Mouse (Mus musculus): ENCODE results near the gene Kifc1. TPM values are rescaled to one million over a fixed set of nuclear protein-coding genes. Genes with fewer than 3 reads are reported as not detected.
A peak's percentile ranks its signal among the peaks of the same experiment; 100 is the strongest.

The Kifc1 gene
- total RNA-seq, 1 experiment, result 149 TPM

DNA sequence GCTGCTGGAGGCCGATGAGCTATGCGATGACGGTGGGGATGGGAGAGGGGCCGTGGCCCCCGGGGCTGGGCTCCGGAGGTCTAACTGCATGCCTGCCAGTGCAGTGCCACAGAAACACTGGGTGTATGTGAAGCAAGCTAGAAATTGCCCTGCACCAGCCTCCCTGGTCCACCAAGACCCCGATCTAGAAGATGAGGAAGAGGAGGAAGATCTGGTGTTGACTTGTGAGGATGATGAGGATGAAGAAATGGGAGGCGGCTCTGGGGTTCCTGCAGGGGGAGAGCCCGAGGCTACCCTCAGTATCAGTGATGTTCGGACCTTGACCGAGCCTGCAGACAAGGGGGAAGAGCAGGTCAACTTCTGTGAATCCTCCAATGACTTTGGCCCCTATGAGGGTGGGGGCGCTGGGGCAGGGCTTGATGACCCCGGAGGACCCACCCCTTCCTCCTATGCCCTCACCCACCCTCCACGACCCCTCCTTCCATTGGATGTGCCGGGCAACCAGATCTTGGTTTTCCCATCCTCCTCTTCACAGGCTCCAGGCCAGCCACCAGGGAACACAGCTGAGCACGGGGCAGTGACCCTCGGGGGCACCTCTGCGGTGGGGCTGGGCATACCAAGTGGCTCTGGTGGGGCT, 27.3 kb upstream of the Kifc1 start:
- TF ChIP-seq HCFC1 (IDR thresholded peaks at IDR 0.05; ENCODE audit: borderline replicate concordance, insufficient read depth, low read length) (no peak), MAFK (IDR thresholded peaks at IDR 0.05; ENCODE audit: insufficient read depth, low read depth, low read length) (no peak), CHD2 (IDR thresholded peaks at IDR 0.05; ENCODE audit: low read depth, low read length) (no peak), ZC3H11A (IDR thresholded peaks at IDR 0.05; ENCODE audit: borderline replicate concordance, low read depth, low read length) (no peak), ZNF384 (IDR thresholded peaks at IDR 0.05; ENCODE audit: low read depth, low read length) (no peak)

DNA sequence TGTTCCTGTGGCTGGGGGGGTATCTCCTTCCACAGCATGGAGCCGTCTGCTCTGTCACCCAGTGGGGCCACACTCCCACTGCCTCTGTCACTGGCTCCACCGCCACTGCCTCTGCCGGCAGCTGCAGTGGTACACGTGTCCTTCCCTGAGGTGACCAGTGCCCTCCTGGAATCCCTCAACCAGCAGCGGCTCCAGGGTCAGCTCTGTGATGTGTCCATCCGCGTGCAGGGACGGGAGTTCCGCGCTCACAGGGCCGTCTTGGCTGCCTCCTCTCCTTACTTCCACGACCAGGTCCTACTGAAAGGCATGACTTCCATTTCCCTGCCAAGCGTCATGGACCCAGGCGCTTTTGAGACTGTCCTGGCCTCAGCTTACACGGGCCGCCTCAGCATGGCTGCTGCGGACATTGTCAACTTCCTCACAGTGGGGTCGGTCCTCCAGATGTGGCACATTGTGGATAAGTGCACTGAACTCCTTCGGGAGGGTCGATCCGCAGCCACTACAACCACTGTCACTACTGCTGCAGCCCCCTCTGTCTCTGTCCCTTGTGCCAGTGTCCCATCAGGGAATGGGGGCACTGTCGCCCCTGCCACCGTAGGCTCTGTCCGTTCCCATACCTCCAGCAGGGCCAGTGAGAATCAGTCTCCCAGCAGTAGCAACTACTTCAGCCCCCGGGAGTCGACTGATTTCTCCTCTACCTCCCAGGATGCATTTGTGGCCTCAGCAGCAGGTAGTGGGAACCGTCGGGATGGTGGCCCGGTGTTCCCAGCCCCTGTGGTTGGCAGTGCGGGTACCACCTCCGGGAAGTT, 26.6 kb upstream of the Kifc1 start:
- no peak for TF ChIP-seq HCFC1 (IDR thresholded peaks at IDR 0.05; ENCODE audit: borderline replicate concordance, insufficient read depth, low read length)
- in situ Hi-C loops (cut with MboI; ENCODE audit: low sequenced_read_pairs in 2 of 2, unreplicated experiment in 2 of 2), result no loop called here
- Histone ChIP-seq H3K4me1 (ENCODE audit: control insufficient read depth in 2 of 2, insufficient read depth in 2 of 2, low read length in 2 of 2, poor library complexity in 1 of 2) (peaks cover 1 to 23% of the 10 kb centered on the region in 2 experiments; a peak in 2 of 4 replicates), H3K9me3 (ENCODE audit: control insufficient read depth, insufficient read depth, low read depth, low read length) (no peaks in the 10 kb centered on the region), H3K4me3 (ENCODE audit: insufficient read depth in 1 of 2, low read depth in 1 of 2, low read length in 2 of 2, poor library complexity in 1 of 2, severe bottlenecking in 1 of 2) (peak overlapping the region; percentile 64 to 93), H3K27ac (ENCODE audit: insufficient read depth, low read depth, low read length, poor library complexity, severe bottlenecking) (no peak overlapping the region; the same call in 1 of the 2 replicates), H3K9ac (ENCODE audit: insufficient read depth, low read depth, low read length, poor library complexity, severe bottlenecking) (peak overlapping the region; percentile 27; the same call in 1 of the 2 replicates), H3K36me3 (ENCODE audit: control insufficient read depth, insufficient read depth, low read length, poor library complexity, severe bottlenecking) (peaks cover 32% of the 10 kb centered on the region)
- DNase-seq (ENCODE audit: low read depth, low spot score), result no peak

More for the DNA sequence above, 27.3 kb upstream of the Kifc1 start:
- Histone ChIP-seq H3K4me1 (ENCODE audit: control insufficient read depth in 2 of 2, insufficient read depth in 2 of 2, low read length in 2 of 2, poor library complexity in 1 of 2) (peaks cover 0 to 23% of the 10 kb centered on the region in 2 experiments; a peak in 2 of 4 replicates), H3K36me3 (ENCODE audit: control insufficient read depth, insufficient read depth, low read length, poor library complexity, severe bottlenecking) (peaks cover 25% of the 10 kb centered on the region), H3K27ac (ENCODE audit: insufficient read depth, low read depth, low read length, poor library complexity, severe bottlenecking) (no peak overlapping the region), H3K4me3 (ENCODE audit: insufficient read depth in 1 of 2, low read depth in 1 of 2, low read length in 2 of 2, poor library complexity in 1 of 2, severe bottlenecking in 1 of 2) (peak overlapping the region; percentile 63 to 64), H3K9ac (ENCODE audit: insufficient read depth, low read depth, low read length, poor library complexity, severe bottlenecking) (peak overlapping the region; percentile 46; the same call in 1 of the 2 replicates), H3K9me3 (ENCODE audit: control insufficient read depth, insufficient read depth, low read depth, low read length) (no peaks in the 10 kb centered on the region)
- in situ Hi-C loops (cut with MboI; ENCODE audit: low sequenced_read_pairs in 2 of 2, unreplicated experiment in 2 of 2), result no loop called here
- DNase-seq (ENCODE audit: low read depth, low spot score), result no peak

DNA sequence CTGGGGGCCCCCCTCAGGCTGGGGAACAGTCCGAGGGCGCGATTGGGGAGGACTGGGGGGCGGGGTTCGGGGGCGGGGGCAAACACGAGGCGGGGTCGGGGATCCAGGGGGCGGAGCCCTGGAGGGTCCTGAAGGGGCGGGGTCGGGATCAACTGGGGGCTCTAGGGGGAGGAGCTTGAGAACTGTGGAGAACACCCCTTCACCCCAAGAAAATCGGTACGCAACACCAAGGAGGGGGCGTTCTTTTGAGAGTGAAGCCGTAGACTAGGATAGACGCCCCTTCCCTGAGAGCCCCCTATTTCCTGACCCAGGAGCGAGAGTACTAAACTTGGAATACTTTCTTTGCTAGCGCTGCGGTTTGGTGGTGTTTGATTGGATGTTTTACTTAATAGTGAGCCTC, 25.8 kb upstream of the Kifc1 start:
- H3K36me3 ChIP-seq (ENCODE audit: control insufficient read depth, insufficient read depth, low read length, poor library complexity, severe bottlenecking), result peaks cover 39% of the 10 kb centered on the region
- no peak for TF ChIP-seq ZNF384 (IDR thresholded peaks at IDR 0.05; ENCODE audit: low read depth, low read length)
- no peak for TF ChIP-seq HCFC1 (IDR thresholded peaks at IDR 0.05; ENCODE audit: borderline replicate concordance, insufficient read depth, low read length)
- TF ChIP-seq MAFK (IDR thresholded peaks at IDR 0.05; ENCODE audit: insufficient read depth, low read depth, low read length), result no peak
- TF ChIP-seq CHD2 (IDR thresholded peaks at IDR 0.05; ENCODE audit: low read depth, low read length), result no peak
- no peak for TF ChIP-seq ZC3H11A (IDR thresholded peaks at IDR 0.05; ENCODE audit: borderline replicate concordance, low read depth, low read length)
- in situ Hi-C loops (cut with MboI; ENCODE audit: low sequenced_read_pairs in 2 of 2, unreplicated experiment in 2 of 2), result no loop called here
- peak overlapping the region; percentile 63 to 93 for H3K4me3 ChIP-seq (ENCODE audit: insufficient read depth in 1 of 2, low read depth in 1 of 2, low read length in 2 of 2, poor library complexity in 1 of 2, severe bottlenecking in 1 of 2)
- peak overlapping the region; percentile 83; the same call in 1 of the 2 replicates for H3K27ac ChIP-seq (ENCODE audit: insufficient read depth, low read depth, low read length, poor library complexity, severe bottlenecking)
- DNase-seq (ENCODE audit: low read depth, low spot score), result no peak
- H3K9ac ChIP-seq (ENCODE audit: insufficient read depth, low read depth, low read length, poor library complexity, severe bottlenecking), result peak overlapping the region; percentile 73
- no peaks in the 10 kb centered on the region for H3K9me3 ChIP-seq (ENCODE audit: control insufficient read depth, insufficient read depth, low read depth, low read length)
- H3K4me1 ChIP-seq (ENCODE audit: control insufficient read depth in 2 of 2, insufficient read depth in 2 of 2, low read length in 2 of 2, poor library complexity in 1 of 2), result peaks cover 3 to 23% of the 10 kb centered on the region in 2 experiments; a peak in 2 of 4 replicates

DNA sequence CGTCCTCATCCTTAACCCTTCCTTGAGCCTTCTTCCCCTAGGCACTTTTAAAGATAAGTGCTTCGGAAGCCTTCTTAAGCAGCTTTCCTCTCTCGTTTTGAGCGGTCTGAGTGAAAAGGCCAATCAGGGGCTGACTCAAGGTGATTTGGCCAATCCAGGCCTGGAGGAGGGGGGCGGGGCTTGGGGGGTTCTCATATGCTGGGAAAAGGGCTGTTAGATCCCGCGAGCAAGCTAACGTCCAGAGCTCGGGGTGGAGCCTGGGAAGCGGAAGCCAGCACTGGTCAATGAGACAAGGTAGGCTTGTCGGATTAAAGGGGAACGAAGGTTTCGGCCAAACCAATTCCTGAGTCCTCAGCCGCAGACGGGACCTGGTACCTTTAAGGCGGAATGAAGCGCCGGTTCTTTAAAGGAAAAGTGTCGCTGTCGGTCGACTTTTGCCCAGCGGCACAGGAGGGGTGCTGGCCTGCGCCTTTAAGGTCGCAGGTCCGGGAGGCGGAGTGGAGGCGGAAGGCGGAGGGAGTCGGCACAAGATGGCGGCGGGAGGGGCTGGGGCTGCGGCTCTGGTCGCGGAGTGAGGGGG, 25.3 kb upstream of the Kifc1 start, which contains the start of the genes Tapbp and Zbtb22:
Tapbp (plus strand) TSS at position 229 of the 580 bp plus-strand sequence.
Zbtb22 (plus strand) TSS at position 234 of the 580 bp plus-strand sequence.
- H3K36me3 ChIP-seq (ENCODE audit: control insufficient read depth, insufficient read depth, low read length, poor library complexity, severe bottlenecking), result peaks cover 44% of the 10 kb centered on the region
- no peaks in the 10 kb centered on the region for H3K9me3 ChIP-seq (ENCODE audit: control insufficient read depth, insufficient read depth, low read depth, low read length)
- peak; percentile 99 for DNase-seq (ENCODE audit: low read depth, low spot score)
- H3K9ac ChIP-seq (ENCODE audit: insufficient read depth, low read depth, low read length, poor library complexity, severe bottlenecking), result peak within 1 kb of the TSS; percentile 75
- in situ Hi-C loops (cut with MboI; ENCODE audit: low sequenced_read_pairs in 2 of 2, unreplicated experiment in 2 of 2), result no loop called here
- TF ChIP-seq ZC3H11A (IDR thresholded peaks at IDR 0.05; ENCODE audit: borderline replicate concordance, low read depth, low read length), result no peak
- no peak for TF ChIP-seq MAFK (IDR thresholded peaks at IDR 0.05; ENCODE audit: insufficient read depth, low read depth, low read length)
- no peak for TF ChIP-seq ZNF384 (IDR thresholded peaks at IDR 0.05; ENCODE audit: low read depth, low read length)
- peak; percentile 75; the same call in 1 of the 2 replicates for TF ChIP-seq CHD2 (IDR thresholded peaks at IDR 0.05; ENCODE audit: low read depth, low read length)
- TF ChIP-seq HCFC1 (IDR thresholded peaks at IDR 0.05; ENCODE audit: borderline replicate concordance, insufficient read depth, low read length), result peak; percentile 40; the same call in 1 of the 2 replicates
- peak within 1 kb of the TSS; percentile 63 to 93 for H3K4me3 ChIP-seq (ENCODE audit: insufficient read depth in 1 of 2, low read depth in 1 of 2, low read length in 2 of 2, poor library complexity in 1 of 2, severe bottlenecking in 1 of 2)
- peaks cover 3 to 23% of the 10 kb centered on the region in 2 experiments; a peak in 2 of 4 replicates for H3K4me1 ChIP-seq (ENCODE audit: control insufficient read depth in 2 of 2, insufficient read depth in 2 of 2, low read length in 2 of 2, poor library complexity in 1 of 2)
- peak within 1 kb of the TSS; percentile 83 for H3K27ac ChIP-seq (ENCODE audit: insufficient read depth, low read depth, low read length, poor library complexity, severe bottlenecking)

All from ES-E14 (cell line).